Mouse (Mus musculus): ENCODE measurements around the gene Svs1.

GRCm38 (mm10) chr6:49039470-49040180 is 53.0 kb downstream of the Svs1 start:
- TF ChIP-seq CTCF (IDR thresholded peaks at IDR 0.05; ENCODE audit: control insufficient read depth, insufficient read depth, insufficient read length) (peak; percentile 28), MYOD1 (IDR thresholded peaks at IDR 0.05; ENCODE audit: control insufficient read depth, insufficient read length, low read depth) (no peak), CEBPB (IDR thresholded peaks at IDR 0.05; ENCODE audit: low read depth) (no peak), MAX (IDR thresholded peaks at IDR 0.05) (no peak), USF1 (IDR thresholded peaks at IDR 0.05; ENCODE audit: low read depth) (no peak), MYOG (IDR thresholded peaks at IDR 0.05; ENCODE audit: control insufficient read depth, extremely low read depth, insufficient read length) (no peak), FOSL1 (IDR thresholded peaks at IDR 0.05; ENCODE audit: insufficient read depth, low read length, poor library complexity, severe bottlenecking) (no peak)

Measured in C2C12 (cell line).